Mouse (Mus musculus) forebrain, embryonic 14.5 days (tissue): ENCODE data around the gene Slc38a1. TPM values are rescaled to one million over a fixed set of nuclear protein-coding genes. Genes with fewer than 3 reads are reported as not detected.
A peak's percentile ranks its signal among the peaks of the same experiment; 100 is the strongest.

Experiments
- ATAC-seq: fragments of 200-750 bp; cut with Nextera tagmentation; 2 replicates; pipeline ENCODE4 v1.8.0; 2017; ENCODE audit warnings: mild to moderate bottlenecking, moderate library complexity
- DNase-seq: peaks from one replicate; pipeline ENCODE4 v3.0.0-alpha.2; 2015; ENCODE audit warnings: low spot score
- H3K27ac ChIP-seq: fragments of 300-500 bp; sonication (generic); 2 replicates; pipeline ENCODE4 v1.5.1; 2014; ENCODE audit warnings: low read depth, mild to moderate bottlenecking, control low read depth, low read length, moderate library complexity
- H3K27me3 ChIP-seq: fragments of 300-500 bp; sonication (generic); replicated peaks from 2 replicates; pipeline ENCODE4 v1.6.1; 2014; ENCODE audit warnings: low read length, control low read depth, mixed read lengths; ENCODE audit not compliant: control insufficient read depth, insufficient read depth
- H3K36me3 ChIP-seq: fragments of 300-500 bp; sonication (generic); 2 replicates; pipeline ENCODE4 v1.6.1; 2014; ENCODE audit warnings: low read length, control low read depth; ENCODE audit not compliant: control insufficient read depth, insufficient read depth
- H3K4me1 ChIP-seq: fragments of 300-500 bp; sonication (generic); 2 replicates; pipeline ENCODE4 v1.6.1; 2014; ENCODE audit warnings: antibody characterized with exemption, low read length, control low read depth; ENCODE audit not compliant: control insufficient read depth, insufficient read depth
- H3K4me2 ChIP-seq: fragments of 300-500 bp; sonication (generic); 2 replicates; pipeline ENCODE4 v1.6.1; 2014; ENCODE audit warnings: mild to moderate bottlenecking, control low read depth, low read length
- H3K4me3 ChIP-seq: fragments of 300-500 bp; sonication (generic); 2 replicates; pipeline ENCODE4 v1.5.1; 2014; ENCODE audit warnings: low read depth, low read length, control low read depth
- H3K9ac ChIP-seq: fragments of 300-500 bp; sonication (generic); 2 replicates; pipeline ENCODE4 v1.6.1; 2014; ENCODE audit warnings: mild to moderate bottlenecking, low read length, control low read depth, moderate library complexity
- H3K9me3 ChIP-seq: fragments of 300-500 bp; sonication (generic); replicated peaks from 2 replicates; pipeline ENCODE4 v1.6.1; 2016; ENCODE audit warnings: low read length, control low read depth, mixed read lengths; ENCODE audit not compliant: control insufficient read depth
- WGBS: fragments of 180-500 bp; shearing (Covaris S2); extraction: QIAGEN DNeasy Blood & Tissue Kit; methylation state at CpG from one replicate; pipeline ENCODE4 v1.1.7; 2014; 5-methylcytosine and 5-hydroxymethylcytosine counted together
- polyA plus RNA-seq: library from polyadenylated mRNA; unstranded; fragments of >200 nt; fragmentation: Nextera tagmentation; extraction: Ambion mirVana; gene quantifications from 2 replicates; pipeline ENCODE4 v1.2.1, GENCODE M21; 2014

Gene Slc38a1
- polyA plus RNA-seq, 1 experiment from 2014 or later, result 100 TPM

DNA sequence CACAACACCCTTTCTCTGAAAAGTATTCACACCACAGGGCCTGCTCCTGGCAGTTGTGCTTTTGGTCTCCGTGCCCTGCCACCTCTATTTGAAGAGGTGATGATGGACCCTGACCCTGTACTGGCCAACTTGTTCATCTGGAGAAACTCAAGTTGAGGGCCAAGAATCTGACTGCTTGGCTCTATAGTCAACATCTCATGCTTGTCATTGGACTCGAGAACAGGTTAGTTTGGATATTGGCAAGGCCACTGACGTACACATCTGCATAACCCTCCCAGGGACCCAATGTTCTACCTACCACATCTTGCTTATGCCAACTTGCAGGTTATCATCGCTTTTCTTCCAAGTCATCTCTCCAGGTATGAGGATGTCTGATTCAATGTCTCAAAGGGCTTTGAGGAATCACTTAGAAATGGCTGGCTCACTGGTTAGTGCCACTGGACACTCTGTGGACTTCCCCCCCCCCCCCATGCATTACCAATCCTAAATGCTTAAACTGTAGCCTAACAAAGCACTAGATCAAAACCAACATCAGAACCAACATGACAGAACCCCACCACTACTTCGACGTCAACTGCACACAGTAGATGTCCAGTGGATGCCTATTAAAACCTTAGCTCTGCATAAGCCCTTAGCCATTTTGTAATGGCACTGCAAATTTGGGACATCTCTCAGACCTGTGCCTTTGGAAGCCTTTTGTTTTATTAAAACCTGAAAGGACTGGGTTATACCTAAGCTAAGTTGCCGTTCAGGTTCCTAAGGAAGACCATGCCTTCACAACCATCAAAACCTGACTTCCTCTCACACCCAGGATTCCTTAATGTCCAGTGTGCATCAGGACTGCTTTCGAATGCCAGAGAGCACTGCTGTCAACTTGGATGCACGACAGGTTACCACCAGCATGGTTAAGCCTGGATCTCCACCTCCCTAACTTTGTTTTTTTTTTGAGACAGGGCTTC is 43.8 kb upstream of the Slc38a1 start:
- no peaks in the 10 kb centered on the region for H3K27me3 ChIP-seq
- H3K4me2 ChIP-seq, result no peak overlapping the region
- peaks cover 39% of the 10 kb centered on the region for H3K36me3 ChIP-seq
- ATAC-seq, result no peak
- no peaks in the 10 kb centered on the region for H3K9me3 ChIP-seq
- WGBS, result 85% methylated on average over 9 of the region's 9 CpGs
- no peak overlapping the region for H3K4me3 ChIP-seq
- DNase-seq, result no peak
- no peak overlapping the region for H3K27ac ChIP-seq
- no peak overlapping the region for H3K9ac ChIP-seq
- H3K4me1 ChIP-seq, result no peaks in the 10 kb centered on the region

- ATAC-seq, result no peak
- no peak overlapping the region for H3K4me2 ChIP-seq
- no peak overlapping the region for H3K27ac ChIP-seq
- no peaks in the 10 kb centered on the region for H3K4me1 ChIP-seq
- H3K9ac ChIP-seq, result no peak overlapping the region
- 69% methylated on average over 6 of the region's 6 CpGs for WGBS
- no peak for DNase-seq
- no peak overlapping the region for H3K4me3 ChIP-seq
- H3K27me3 ChIP-seq, result no peaks in the 10 kb centered on the region
- H3K36me3 ChIP-seq, result peaks cover 27% of the 10 kb centered on the region
- H3K9me3 ChIP-seq, result no peaks in the 10 kb centered on the region
Observed at GRCm38 (mm10) chr15:96685273-96685672, 42.6 kb upstream of the Slc38a1 start.

GRCm38 (mm10) chr15:96684132-96684830 is 41.6 kb upstream of the Slc38a1 start:
- WGBS, result 49% methylated on average over 11 of the region's 11 CpGs
- Histone ChIP-seq H3K4me2 (no peak overlapping the region), H3K36me3 (peaks cover 19% of the 10 kb centered on the region), H3K27ac (no peak overlapping the region), H3K9me3 (no peaks in the 10 kb centered on the region), H3K4me3 (no peak overlapping the region), H3K4me1 (no peaks in the 10 kb centered on the region), H3K27me3 (no peaks in the 10 kb centered on the region), H3K9ac (no peak overlapping the region)
- DNase-seq (peak; percentile 65), ATAC-seq (no peak)

DNA sequence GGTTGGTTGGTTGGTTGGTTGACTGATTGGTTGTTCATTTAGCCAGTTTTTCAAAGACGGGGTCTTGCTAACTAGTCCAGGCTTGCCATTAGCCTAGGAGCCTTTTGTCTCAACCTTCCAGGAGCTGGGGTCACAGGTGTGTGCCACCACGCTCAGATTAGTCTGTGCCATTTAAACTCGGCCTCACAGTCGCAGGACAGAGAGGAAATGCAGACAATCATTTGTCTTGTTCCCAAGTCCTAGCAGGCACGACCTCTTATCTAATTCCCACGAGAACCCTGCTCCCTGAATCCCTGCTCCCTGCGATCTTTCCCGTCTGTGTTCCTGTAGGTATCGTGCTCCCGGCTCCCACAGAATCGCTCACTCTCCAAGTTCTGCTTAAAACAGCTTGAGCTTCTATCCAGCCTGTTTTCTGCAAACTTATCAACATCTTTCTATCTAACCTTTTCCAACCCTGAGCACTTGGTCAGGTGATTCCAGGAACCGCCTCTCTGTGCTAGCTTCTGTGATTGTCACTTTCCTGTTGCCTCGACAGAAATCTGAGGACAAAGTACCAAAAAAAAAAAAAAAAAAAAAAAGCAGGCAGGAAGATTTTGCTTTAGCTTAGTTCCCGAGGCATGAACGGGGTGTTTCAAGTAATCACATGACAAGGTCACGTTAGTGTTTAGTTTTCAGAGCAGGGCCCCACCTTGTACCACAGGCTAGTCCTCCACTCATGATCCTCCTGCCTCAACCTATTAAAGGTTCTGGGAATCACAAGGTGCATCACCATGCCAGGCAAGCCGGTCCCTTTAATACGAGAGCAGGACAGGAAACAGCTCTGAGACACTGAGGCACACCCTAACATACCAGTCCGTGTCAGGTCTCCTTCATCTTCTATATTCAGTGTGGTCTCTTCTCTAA is 36.4 kb upstream of the Slc38a1 start:
- 79% methylated on average over 19 of the region's 19 CpGs for WGBS
- H3K4me1 ChIP-seq, result no peaks in the 10 kb centered on the region

DNA sequence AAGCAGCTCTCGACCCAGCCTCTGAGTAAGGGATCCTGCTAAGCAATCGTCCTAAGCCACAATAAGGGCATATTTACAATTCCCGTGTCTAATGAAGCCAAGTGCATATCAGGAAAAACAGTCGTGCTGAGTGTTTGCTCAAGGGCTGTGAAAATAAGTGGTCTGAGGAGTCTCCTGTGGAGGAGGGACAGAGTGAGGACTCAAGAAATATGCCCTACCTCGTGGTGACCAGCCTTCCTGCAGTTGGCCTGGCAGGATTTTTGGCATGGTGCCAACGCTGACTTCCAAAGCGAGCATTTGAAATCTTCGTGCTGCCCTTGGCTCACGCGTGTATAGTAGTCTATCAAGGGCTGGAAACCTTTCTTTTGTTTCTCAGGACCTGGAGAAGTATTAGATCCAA is 33.8 kb upstream of the Slc38a1 start:
- Histone ChIP-seq H3K36me3 (no peaks in the 10 kb centered on the region), H3K4me2 (no peak overlapping the region), H3K27me3 (no peaks in the 10 kb centered on the region), H3K27ac (no peak overlapping the region), H3K4me1 (no peaks in the 10 kb centered on the region), H3K9ac (no peak overlapping the region), H3K9me3 (no peaks in the 10 kb centered on the region), H3K4me3 (no peak overlapping the region)
- ATAC-seq (no peak), DNase-seq (peak; percentile 51)
- 55% methylated on average over 10 of the region's 10 CpGs for WGBS

More for the DNA sequence above, 36.4 kb upstream of the Slc38a1 start:
- no peak overlapping the region for H3K4me2 ChIP-seq
- no peak overlapping the region for H3K4me3 ChIP-seq
- DNase-seq (no peak), ATAC-seq (no peak)
- no peaks in the 10 kb centered on the region for H3K9me3 ChIP-seq
- H3K9ac ChIP-seq, result no peak overlapping the region
- H3K36me3 ChIP-seq, result no peaks in the 10 kb centered on the region
- no peak overlapping the region for H3K27ac ChIP-seq
- H3K27me3 ChIP-seq, result no peaks in the 10 kb centered on the region

GRCm38 (mm10) chr15:96675744-96676143 is 33.0 kb upstream of the Slc38a1 start:
- DNase-seq, result no peak
- H3K36me3 ChIP-seq, result no peaks in the 10 kb centered on the region
- H3K9me3 ChIP-seq, result no peaks in the 10 kb centered on the region
- no peak overlapping the region for H3K9ac ChIP-seq
- no peak overlapping the region for H3K4me3 ChIP-seq
- no peaks in the 10 kb centered on the region for H3K27me3 ChIP-seq
- no peak overlapping the region for H3K27ac ChIP-seq
- ATAC-seq, result no peak
- 82% methylated on average over 15 of the region's 15 CpGs for WGBS
- no peak overlapping the region for H3K4me2 ChIP-seq
- no peaks in the 10 kb centered on the region for H3K4me1 ChIP-seq

- WGBS, result 86% methylated on average over 11 of the region's 11 CpGs
- ATAC-seq, result no peak
- no peak overlapping the region for H3K4me2 ChIP-seq
Observed at GRCm38 (mm10) chr15:96675055-96675454, 32.3 kb upstream of the Slc38a1 start.

GRCm38 (mm10) chr15:96674089-96674488 is 31.4 kb upstream of the Slc38a1 start:
- Histone ChIP-seq H3K36me3 (no peaks in the 10 kb centered on the region), H3K4me3 (no peak overlapping the region), H3K27ac (no peak overlapping the region), H3K4me1 (no peaks in the 10 kb centered on the region), H3K4me2 (no peak overlapping the region), H3K9ac (no peak overlapping the region), H3K9me3 (no peaks in the 10 kb centered on the region), H3K27me3 (no peaks in the 10 kb centered on the region)
- DNase-seq (no peak), ATAC-seq (no peak)
- WGBS, result 77% methylated on average over 1 of the region's 1 CpGs

More at GRCm38 (mm10) chr15:96675055-96675454, 32.3 kb upstream of the Slc38a1 start:
- Histone ChIP-seq H3K9ac (no peak overlapping the region), H3K36me3 (no peaks in the 10 kb centered on the region), H3K27ac (no peak overlapping the region), H3K9me3 (no peaks in the 10 kb centered on the region), H3K4me3 (no peak overlapping the region), H3K27me3 (no peaks in the 10 kb centered on the region), H3K4me1 (no peaks in the 10 kb centered on the region)
- no peak for DNase-seq
